Mouse (Mus musculus) urinary bladder, postnatal 36 days (tissue): ENCODE data around the gene Cd5.

Experiments
- DNase-seq, 2 experiments: peaks; one replicate each; pipeline ENCODE4 v3.0.0; 2022; ENCODE audit warnings: low spot score in 2 of 2, mixed read lengths in 1 of 2

Gene Cd5

DNA sequence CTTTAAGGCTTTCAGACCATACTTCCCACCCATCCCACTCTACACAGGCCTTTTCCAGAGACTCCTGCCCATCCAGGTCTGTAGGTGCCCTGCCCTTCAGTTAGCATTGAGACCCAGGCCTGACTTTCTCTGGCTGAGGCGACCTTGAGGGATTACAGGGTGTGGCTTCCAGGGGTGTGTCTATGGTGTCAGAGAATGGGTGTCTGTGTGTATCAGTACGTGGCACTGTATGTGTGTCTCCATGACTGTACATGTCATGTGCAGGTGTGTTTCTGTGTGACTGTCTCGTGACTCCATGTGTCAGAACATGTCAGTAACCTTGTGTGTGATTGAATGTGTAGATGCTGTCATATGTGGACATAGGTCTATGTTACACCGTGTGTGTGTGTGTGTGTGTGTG, 67.5 kb downstream of the Cd5 start:
- DNase-seq, result no peak
